Mouse (Mus musculus) ES-Bruce4 (cell line): ENCODE results near the gene Med26. TPM values are rescaled to one million over a fixed set of nuclear protein-coding genes. Genes with fewer than 3 reads are reported as not detected.

Experiments
- H3K27ac ChIP-seq: 2 replicates; pipeline ENCODE4 v1.5.1; 2012; ENCODE audit warnings: low read length, inconsistent platforms; ENCODE audit not compliant: insufficient read depth
- H3K27me3 ChIP-seq: 2 replicates; pipeline ENCODE4 v1.6.1; 2012; ENCODE audit warnings: mild to moderate bottlenecking, low read length, inconsistent platforms; ENCODE audit not compliant: control insufficient read depth, poor library complexity, insufficient read depth, severe bottlenecking
- H3K36me3 ChIP-seq: 2 replicates; pipeline ENCODE4 v1.6.1; 2012; ENCODE audit warnings: inconsistent platforms, mild to moderate bottlenecking, low read length, moderate library complexity; ENCODE audit not compliant: control insufficient read depth, poor library complexity, insufficient read depth, severe bottlenecking
- H3K4me1 ChIP-seq: one replicate; pipeline ENCODE4 v1.8.1; 2011; ENCODE audit warnings: low read length; ENCODE audit not compliant: control insufficient read depth, insufficient read depth
- H3K4me3 ChIP-seq: 2 replicates; pipeline ENCODE4 v1.5.1; 2011; ENCODE audit warnings: low read depth, mild to moderate bottlenecking, low read length
- H3K9ac ChIP-seq: 2 replicates; pipeline ENCODE4 v1.6.1; 2012; ENCODE audit warnings: low read depth, mild to moderate bottlenecking, inconsistent platforms; ENCODE audit not compliant: poor library complexity, severe bottlenecking
- H3K9me3 ChIP-seq: replicated peaks from 2 replicates; pipeline ENCODE4 v1.6.1; 2012; ENCODE audit warnings: mild to moderate bottlenecking, low read length, inconsistent platforms; ENCODE audit not compliant: control insufficient read depth, poor library complexity, insufficient read depth, severe bottlenecking
- CTCF ChIP-seq: IDR thresholded peaks from one replicate; pipeline ENCODE4 v1.8.1; 2011; ENCODE audit warnings: low read depth, low read length
- EP300 ChIP-seq: IDR thresholded peaks from 2 replicates; pipeline ENCODE4 v1.6.1; 2011; ENCODE audit warnings: low read depth, low read length; ENCODE audit not compliant: insufficient read depth
- POLR2A ChIP-seq: IDR thresholded peaks from one replicate; pipeline ENCODE4 v1.8.1; 2011; ENCODE audit warnings: low read length; ENCODE audit not compliant: insufficient read depth
- polyA plus RNA-seq: library from polyadenylated mRNA; stranded (reverse); fragments of >200 nt; gene quantifications from 2 replicates; pipeline ENCODE4 v1.2.4, GENCODE M21; 2011; ENCODE audit warnings: low read depth; ENCODE audit not compliant: missing spikeins, insufficient read depth, insufficient read length

Gene Med26
- polyA plus RNA-seq, 1 experiment = 10.2 TPM

DNA sequence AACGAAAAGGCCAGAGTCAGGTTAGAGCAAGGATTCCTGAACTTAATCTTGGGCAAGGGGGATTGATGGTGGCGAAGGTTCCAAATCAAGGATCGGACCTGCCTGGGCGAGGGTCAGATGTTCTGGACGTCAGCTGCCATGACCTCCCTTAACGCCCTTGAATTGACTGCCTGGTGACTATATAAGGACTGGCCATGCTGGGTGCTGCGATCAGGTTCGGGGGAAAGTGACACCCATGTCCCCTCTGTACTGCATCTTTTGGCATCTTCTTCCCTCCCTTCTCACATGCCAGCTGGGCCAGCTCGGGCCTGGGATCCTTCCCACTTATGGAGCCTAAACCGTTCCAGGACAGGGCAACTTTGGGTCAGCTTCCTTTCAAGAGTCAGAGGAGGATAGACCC is 24.4 kb upstream of the Med26 start:
- Histone ChIP-seq H3K36me3 (peaks cover 22% of the 10 kb centered on the region), H3K27ac (peak overlapping the region; percentile 25; the same call in 1 of the 2 replicates), H3K4me3 (peak overlapping the region; percentile 65), H3K9ac (peak overlapping the region; percentile 88), H3K27me3 (no peaks in the 10 kb centered on the region), H3K9me3 (no peaks in the 10 kb centered on the region), H3K4me1 (peaks cover 2% of the 10 kb centered on the region)
- TF ChIP-seq POLR2A = no peak
- TF ChIP-seq EP300 = no peak
- no peak for TF ChIP-seq CTCF

DNA sequence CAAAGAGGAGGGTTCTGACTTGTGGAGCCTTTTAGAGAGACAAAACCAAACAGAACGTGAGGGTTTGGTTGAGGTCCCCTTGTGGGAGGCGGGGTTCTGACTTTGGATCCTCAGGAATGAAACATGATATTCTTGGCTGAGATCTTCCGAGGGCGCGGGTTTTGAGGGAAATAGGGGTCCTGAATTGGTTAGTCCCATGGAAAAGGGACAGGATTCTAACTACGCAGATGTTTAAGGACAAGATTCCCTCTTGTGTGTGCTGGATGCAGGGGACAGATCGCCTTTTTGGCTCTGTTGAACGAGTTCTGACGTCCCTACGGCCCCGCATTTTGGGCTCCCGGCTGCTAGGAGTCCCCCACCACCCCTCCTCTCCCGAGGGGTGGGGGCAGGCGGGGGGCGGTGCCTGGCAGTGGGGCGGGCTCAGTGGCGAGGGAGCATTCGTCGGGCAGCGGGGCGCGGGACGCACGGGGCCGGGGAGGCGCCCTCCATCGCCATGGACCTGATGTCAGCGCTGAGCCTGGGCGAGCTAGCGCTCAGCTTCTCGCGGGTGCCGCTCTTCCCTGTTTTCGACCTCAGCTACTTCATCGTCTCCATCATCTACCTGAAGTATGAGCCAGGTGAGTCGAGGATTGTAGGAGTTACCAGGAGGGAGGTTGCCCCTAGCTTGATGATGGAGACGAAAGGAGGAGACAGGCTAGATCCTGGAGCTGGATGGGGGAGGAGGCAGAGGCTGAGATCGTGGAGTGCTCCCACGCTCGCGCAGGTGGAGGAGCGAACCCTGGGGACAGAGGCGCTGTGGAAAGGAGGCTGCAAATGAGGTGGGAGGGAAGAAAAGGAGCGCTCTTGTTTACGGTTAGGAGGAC is 23.8 kb upstream of the Med26 start, which contains the start of gene Tmem38a:
Gene Tmem38a, plus strand, starts transcription at position 445 of the 863 bp plus-strand sequence.
- peak within 1 kb of the TSS; percentile 82 for H3K27ac ChIP-seq
- peak within 1 kb of the TSS; percentile 88 for H3K9ac ChIP-seq
- no peaks in the 10 kb centered on the region for H3K9me3 ChIP-seq
- TF ChIP-seq EP300 (no peak), CTCF (no peak), POLR2A (peak; percentile 48)
- peaks cover 28% of the 10 kb centered on the region for H3K36me3 ChIP-seq
- peaks cover 2% of the 10 kb centered on the region for H3K4me1 ChIP-seq
- no peaks in the 10 kb centered on the region for H3K27me3 ChIP-seq
- peak within 1 kb of the TSS; percentile 95 for H3K4me3 ChIP-seq

DNA sequence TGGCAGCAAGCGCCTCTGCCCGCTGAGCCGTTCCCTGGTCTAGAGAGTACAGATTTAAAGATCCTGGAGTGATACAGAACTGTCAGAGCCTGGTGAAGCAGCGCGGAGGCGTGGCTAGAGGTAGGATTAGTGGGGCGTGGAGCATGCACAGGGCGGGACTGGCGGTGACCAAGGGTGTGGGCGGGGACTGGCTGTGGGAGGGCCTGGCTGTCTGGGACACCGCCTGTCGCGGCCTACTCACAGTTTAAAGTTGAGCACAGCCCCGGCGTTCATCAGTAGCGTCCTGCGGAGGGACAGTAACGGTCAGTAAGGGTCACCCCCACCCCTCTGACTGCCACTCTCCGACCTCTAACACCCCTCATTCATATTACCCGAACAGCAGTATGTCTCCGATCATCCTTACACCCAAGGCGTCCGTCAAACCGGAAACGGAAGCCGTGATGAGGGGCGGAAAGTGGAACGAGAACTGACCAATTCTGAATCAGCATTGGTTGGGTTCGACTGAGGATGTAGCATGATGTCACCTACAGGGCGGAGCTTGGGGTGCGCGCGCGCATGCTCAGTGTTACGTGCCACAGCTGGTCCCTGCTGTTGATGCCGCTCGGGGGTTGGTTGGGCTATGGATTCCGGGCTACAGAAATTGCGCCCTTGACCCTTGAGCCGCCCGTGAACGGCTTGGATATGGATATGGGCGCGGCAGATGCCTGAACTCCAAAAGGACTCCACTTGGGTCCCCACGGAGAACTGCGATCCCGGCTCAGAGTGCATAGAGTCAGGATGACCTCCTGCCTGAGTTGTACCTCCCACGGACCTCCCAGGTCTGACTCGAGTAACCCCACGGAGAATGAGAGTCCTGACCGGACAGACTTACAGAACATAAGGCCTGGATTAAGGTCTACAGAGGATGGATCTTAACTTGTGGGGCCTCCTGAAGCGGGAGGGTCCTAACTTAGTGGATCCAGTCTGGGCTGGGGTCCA is 22.9 kb upstream of the Med26 start, which contains the start of gene Smim7:
Gene Smim7, minus strand, starts transcription at position 456 of the 978 bp plus-strand sequence.
- Histone ChIP-seq H3K9me3 (no peaks in the 10 kb centered on the region), H3K4me3 (peak within 1 kb of the TSS; percentile 95), H3K4me1 (peaks cover 2% of the 10 kb centered on the region), H3K27me3 (no peaks in the 10 kb centered on the region), H3K9ac (peak within 1 kb of the TSS; percentile 88), H3K27ac (peak within 1 kb of the TSS; percentile 82), H3K36me3 (peaks cover 37% of the 10 kb centered on the region)
- TF ChIP-seq POLR2A (peak; percentile 53), CTCF (no peak)

- Histone ChIP-seq H3K9ac (no peak overlapping the region), H3K4me3 (no peak overlapping the region), H3K27me3 (no peaks in the 10 kb centered on the region), H3K27ac (no peak overlapping the region), H3K9me3 (no peaks in the 10 kb centered on the region), H3K4me1 (peaks cover 2% of the 10 kb centered on the region), H3K36me3 (peaks cover 54% of the 10 kb centered on the region)
- TF ChIP-seq CTCF (no peak), POLR2A (no peak), EP300 (no peak)
Measured at GRCm38 (mm10) chr8:72565970-72566369, 17.9 kb upstream of the Med26 start.

DNA sequence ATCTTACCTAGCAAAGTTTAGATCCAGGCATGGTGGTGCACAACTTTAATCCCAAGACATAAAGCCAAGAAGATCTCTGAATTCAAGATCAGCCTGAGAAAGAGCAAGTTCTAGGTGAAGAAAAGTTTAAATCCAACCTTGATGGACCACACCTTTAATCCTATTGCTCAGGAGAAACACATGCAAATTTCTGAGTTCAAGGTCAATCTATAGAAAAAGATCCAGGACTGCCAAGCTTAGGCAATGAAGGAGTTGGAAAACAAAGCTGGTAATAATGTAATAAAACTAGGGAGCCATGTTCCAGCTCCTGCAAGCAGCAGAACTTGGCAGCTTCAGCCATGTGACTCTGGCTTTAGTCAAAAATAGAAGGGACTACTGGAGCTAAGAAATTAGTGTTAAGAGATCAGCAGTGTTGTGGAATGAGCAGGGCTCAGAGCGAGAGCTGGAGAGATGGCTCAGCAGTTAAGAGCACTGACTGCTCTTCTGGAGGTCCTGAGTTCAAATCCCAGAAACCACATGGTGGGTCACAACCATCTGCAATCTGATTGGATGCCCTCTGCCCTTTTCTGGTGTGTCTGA is 13.1 kb upstream of the Med26 start:
- peaks cover 20% of the 10 kb centered on the region for H3K36me3 ChIP-seq
- peak overlapping the region; percentile 4; the same call in 1 of the 2 replicates for H3K27ac ChIP-seq
- no peaks in the 10 kb centered on the region for H3K27me3 ChIP-seq
- no peaks in the 10 kb centered on the region for H3K9me3 ChIP-seq
- H3K9ac ChIP-seq = no peak overlapping the region
- TF ChIP-seq CTCF (no peak), EP300 (no peak), POLR2A (no peak)
- H3K4me1 ChIP-seq = peaks cover 2% of the 10 kb centered on the region
- no peak overlapping the region for H3K4me3 ChIP-seq
